13 mouse cellular contexts compared by ENCODE assay signal in genomic region chr5:49876240-49876639, GRCm38 (mm10).
A peak's percentile ranks its signal among the peaks of the same experiment; 100 is the strongest.
DNase-seq lines count a peak whose midpoint lies in the region; ATAC-seq and TF ChIP-seq lines count a peak whose summit lies in the region.
"Had no signal": no experiment of that assay in that cellular context is flagged by ENCODE, and none has a peak within 500 bp of the region (broad histone marks: within the 10 kb centered on the region; RNA-seq: fewer than 3 reads in every experiment).

No protein-coding gene starts in this region.

- no peak overlapping the region for H3K9ac ChIP-seq in liver, embryonic 14.5 days (replicated peaks)

- TF ChIP-seq EP300 in liver, embryonic 14.5 days (IDR thresholded peaks at IDR 0.05; ENCODE audit: low read depth) = peak; percentile 65

- H3K4me2 ChIP-seq in liver, embryonic 14.5 days (ENCODE audit: low read depth) = no peak overlapping the region

- H3K27ac ChIP-seq in heart, embryonic 10.5 days = no peak overlapping the region
- H3K27ac ChIP-seq in liver, embryonic 14.5 days = no peak overlapping the region
- H3K27ac ChIP-seq: forebrain, embryonic 10.5 days; limb, embryonic 10.5 days had no signal

- ATAC-seq in liver, embryonic 14.5 days (ENCODE audit: insufficient read depth) = peak; percentile 93
- no peak for ATAC-seq in CD4-positive, CD25-positive, alpha-beta regulatory T cell, adult 4 months

- no peaks in the 10 kb centered on the region for H3K27me3 ChIP-seq in heart, embryonic 10.5 days (ENCODE audit: insufficient read depth, poor library complexity, severe bottlenecking)
- H3K27me3 ChIP-seq in liver, embryonic 14.5 days (ENCODE audit: control insufficient read depth, insufficient read depth, low read length) = no peaks in the 10 kb centered on the region

- DNase-seq in heart, embryonic 10.5 days (ENCODE audit: low spot score) = peak; percentile 86
- DNase-seq in heart, postnatal 10 days = no peak
- peak; percentile 40 for DNase-seq in 3T3-L1 (ENCODE audit: low read depth, low spot score)
- peak; percentile 17 for DNase-seq in embryo, embryonic 10.5 days (ENCODE audit: low spot score)
- DNase-seq in liver, embryonic 14.5 days (ENCODE audit: low read depth in 3 of 3, low spot score in 3 of 3) = peak; percentile 26 to 45 (median 41)
- no peak for DNase-seq in gastrocnemius, adult 8-10 months (ENCODE audit: low spot score in 2 of 2)
- DNase-seq in adrenal gland, adult (ENCODE audit: inconsistent age in 2 of 2, low spot score in 1 of 2) = no peak
- DNase-seq: kidney, adult 2 months; lung, postnatal 14 days; thymus, postnatal 36 days had no signal

- no peaks in the 10 kb centered on the region for H3K9me3 ChIP-seq in heart, embryonic 10.5 days
- no peaks in the 10 kb centered on the region for H3K9me3 ChIP-seq in liver, embryonic 14.5 days (ENCODE audit: control insufficient read depth, low read length)
- H3K9me3 ChIP-seq: forebrain, embryonic 10.5 days; limb, embryonic 10.5 days had no signal

- H3K36me3 ChIP-seq in heart, embryonic 10.5 days = no peaks in the 10 kb centered on the region
- H3K36me3 ChIP-seq in liver, embryonic 14.5 days (replicated peaks; ENCODE audit: control insufficient read depth, insufficient read depth, low read depth) = no peaks in the 10 kb centered on the region
- H3K36me3 ChIP-seq: forebrain, embryonic 10.5 days; limb, embryonic 10.5 days had no signal

- H3K4me3 ChIP-seq in heart, embryonic 10.5 days = no peak overlapping the region
- H3K4me3 ChIP-seq in liver, embryonic 14.5 days (ENCODE audit: insufficient read depth in 1 of 2, low read depth in 2 of 2, low read length in 2 of 2) = no peak overlapping the region
- H3K4me3 ChIP-seq: forebrain, embryonic 10.5 days; limb, embryonic 10.5 days had no signal

- 30% methylated on average over 1 of the region's 1 CpGs for WGBS in heart, embryonic 10.5 days
- WGBS in liver, embryonic 14.5 days (ENCODE audit: insufficient replicate concordance) = 8% methylated on average over 1 of the region's 1 CpGs

- H3K4me1 ChIP-seq in heart, embryonic 10.5 days = no peaks in the 10 kb centered on the region
- H3K4me1 ChIP-seq in liver, embryonic 14.5 days (replicated peaks; ENCODE audit: control insufficient read depth in 2 of 2, insufficient read depth in 2 of 2, low read length in 1 of 2) = peaks cover 0 to 4% of the 10 kb centered on the region in 2 experiments; a peak in 2 of 4 replicates
- H3K4me1 ChIP-seq: limb, embryonic 10.5 days had no signal

- TF ChIP-seq CTCF in liver, embryonic 14.5 days (IDR thresholded peaks at IDR 0.05; ENCODE audit: low read depth) = no peak

- intact Hi-C loops in heart, postnatal 10 days (cut with DNase I) = no loop called here

Comparison
In these comparisons a context has a peak if more than half of its experiments do, and no peak if none do; other contexts are left out.
1. DNase-seq: peak in heart, embryonic 10.5 days (single experiment), 3T3-L1 (single experiment), embryo, embryonic 10.5 days (single experiment) and liver, embryonic 14.5 days (3 of 3); none in heart, postnatal 10 days (0 of 2), gastrocnemius, adult 8-10 months (0 of 2) and adrenal gland, adult (0 of 2).